Mouse (Mus musculus): ENCODE measurements around the gene Rapgef3. TPM values are rescaled to one million over a fixed set of nuclear protein-coding genes. Genes with fewer than 3 reads are reported as not detected.

Gene Rapgef3
- total and polyA plus RNA-seq, 3 experiments, result 2.5 to 3.4 (median 3.2) TPM

DNA sequence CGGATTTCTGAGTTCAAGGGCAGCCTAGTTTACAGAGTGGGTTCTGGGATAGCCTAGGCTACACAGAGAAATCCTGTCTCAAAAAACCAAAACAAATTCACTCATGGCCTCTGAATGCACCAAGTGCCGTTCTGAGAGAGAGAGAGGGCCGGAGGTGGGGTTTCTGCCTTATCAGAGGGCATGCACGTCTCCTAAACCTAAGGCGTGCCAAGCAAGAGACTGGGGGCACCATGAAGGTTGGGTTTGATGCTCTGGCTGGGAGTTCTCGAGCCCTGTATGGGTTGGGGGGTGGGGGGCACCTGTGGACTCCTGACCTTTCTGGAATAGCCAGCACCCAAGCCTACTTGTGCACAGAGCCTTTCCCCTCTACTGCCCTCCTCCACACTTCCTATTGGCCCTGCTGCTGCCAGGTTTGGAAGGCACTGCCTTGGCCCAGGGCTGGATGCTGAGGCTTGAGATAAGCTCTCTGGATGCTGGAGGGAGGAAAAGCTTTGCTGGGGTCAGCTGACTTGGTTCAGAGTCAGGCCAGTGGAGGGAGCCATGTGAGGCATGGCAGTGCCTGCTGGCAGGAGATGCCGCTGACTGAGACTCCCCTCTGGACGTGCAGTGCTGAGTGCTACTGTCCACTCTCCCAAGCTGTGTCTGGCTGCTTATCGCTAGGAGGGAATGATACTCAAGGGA lies 18.1 kb upstream of the Rapgef3 start:
- Histone ChIP-seq H3K9me3 (replicated peaks; ENCODE audit: low read length) (no peaks in the 10 kb centered on the region), H3K27me3 (replicated peaks) (no peaks in the 10 kb centered on the region), H3K79me2 (replicated peaks; ENCODE audit: control insufficient read depth, extremely low read depth, insufficient read depth, poor library complexity, severe bottlenecking) (peaks cover 9% of the 10 kb centered on the region), H3K27ac (ENCODE audit: insufficient read depth, low read depth) (peak overlapping the region; percentile 79), H3K36me3 (replicated peaks in 1 of 2; ENCODE audit: control insufficient read depth in 1 of 2, insufficient read depth in 1 of 2, low read length in 1 of 2) (peaks cover 11 to 36% of the 10 kb centered on the region in 2 experiments), H3K4me1 (ENCODE audit: control insufficient read depth in 1 of 2, insufficient read depth in 2 of 2) (peaks cover 24 to 77% of the 10 kb centered on the region in 2 experiments), H3K4me3 (replicated peaks in 1 of 3; ENCODE audit: low read depth in 2 of 3, low read length in 2 of 3, poor library complexity in 1 of 3) (peak overlapping the region in 1 of 3 experiments; percentile 23), H3K9ac (ENCODE audit: insufficient read depth, low read depth) (no peak overlapping the region; the same call in 1 of the 2 replicates), H3K4me2 (ENCODE audit: insufficient read depth, low read depth, poor library complexity, severe bottlenecking) (peak overlapping the region; percentile 72)
- TF ChIP-seq RCOR1 (conservative IDR thresholded peaks at IDR 0.05; ENCODE audit: low read depth, low read length) (no peak), GABPA (IDR thresholded peaks at IDR 0.05; ENCODE audit: insufficient replicate concordance, low read depth, low read length) (no peak), EP300 (IDR thresholded peaks at IDR 0.05; ENCODE audit: low read length) (no peak), CTCF (conservative IDR thresholded peaks at IDR 0.05 in 1 of 2, IDR thresholded peaks at IDR 0.05 in 1 of 2; ENCODE audit: low read depth in 2 of 2, low read length in 2 of 2) (peak in 1 of 2 experiments; percentile 36; a peak in 2 of 4 replicates), MYC (IDR thresholded peaks at IDR 0.05; ENCODE audit: low read depth, low read length) (no peak), MXI1 (IDR thresholded peaks at IDR 0.05; ENCODE audit: low read depth, low read length) (no peak)
- in situ Hi-C loops (cut with MboI; ENCODE audit: low pct_ligation_motif_present, low pct_unique_long_range_greater_than_20kb, low sequenced_read_pairs), result no loop called here
- no peak for DNase-seq (ENCODE audit: extremely low read depth)
- dilution Hi-C loops (cut with MboI; ENCODE audit: extremely low pct_ligation_motif_present, extremely low pct_unique_long_range_greater_than_20kb, low sequenced_read_pairs), result loop anchor here (25.0 kb wide), 1 partner anchor 176 kb away; the partner anchor contains the start of gene Tmem106c

DNA sequence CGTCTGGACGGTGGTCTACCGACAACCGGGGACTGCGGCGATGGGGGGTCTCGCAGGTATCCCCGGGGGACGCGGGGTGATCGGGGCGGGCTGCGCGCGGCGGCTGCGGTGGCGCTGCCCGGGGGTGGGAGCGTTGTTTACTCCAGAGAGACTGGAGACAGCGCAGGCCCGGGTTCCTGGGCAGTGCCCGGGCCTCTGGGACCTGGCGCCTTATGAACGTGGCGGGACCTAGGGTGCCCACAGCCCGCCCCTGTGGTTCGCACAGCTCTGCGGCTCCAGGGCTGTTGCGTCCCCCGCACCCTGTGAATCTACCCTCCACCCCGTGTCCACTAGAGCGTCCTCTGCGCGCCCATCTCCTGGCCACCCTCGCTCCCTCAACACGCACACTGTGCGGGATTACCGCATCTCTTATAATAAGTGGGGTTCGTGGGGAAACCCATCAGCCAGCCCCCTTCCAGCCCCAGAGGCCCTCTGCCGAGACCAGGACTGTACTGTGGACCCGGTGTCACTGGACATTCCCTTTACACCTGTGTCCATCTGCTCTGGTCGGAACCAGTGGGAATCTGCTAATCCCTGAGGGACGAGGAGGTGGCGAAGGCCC lies 16.9 kb upstream of the Rapgef3 start:
- Histone ChIP-seq H3K27me3 (replicated peaks) (no peaks in the 10 kb centered on the region), H3K4me3 (replicated peaks in 1 of 3; ENCODE audit: low read depth in 2 of 3, low read length in 2 of 3, poor library complexity in 1 of 3) (peak overlapping the region; percentile 76 to 90 (median 81)), H3K9me3 (replicated peaks; ENCODE audit: low read length) (no peaks in the 10 kb centered on the region), H3K9ac (ENCODE audit: insufficient read depth, low read depth) (peak overlapping the region; percentile 69), H3K4me1 (ENCODE audit: control insufficient read depth in 1 of 2, insufficient read depth in 2 of 2) (peaks cover 23 to 85% of the 10 kb centered on the region in 2 experiments), H3K36me3 (replicated peaks in 1 of 2; ENCODE audit: control insufficient read depth in 1 of 2, insufficient read depth in 1 of 2, low read length in 1 of 2) (peaks cover 2 to 24% of the 10 kb centered on the region in 2 experiments), H3K4me2 (ENCODE audit: insufficient read depth, low read depth, poor library complexity, severe bottlenecking) (peak overlapping the region; percentile 25; the same call in 1 of the 2 replicates), H3K27ac (ENCODE audit: insufficient read depth, low read depth) (peak overlapping the region; percentile 12; the same call in 1 of the 2 replicates), H3K79me2 (replicated peaks; ENCODE audit: control insufficient read depth, extremely low read depth, insufficient read depth, poor library complexity, severe bottlenecking) (peaks cover 9% of the 10 kb centered on the region)
- TF ChIP-seq GABPA (IDR thresholded peaks at IDR 0.05; ENCODE audit: insufficient replicate concordance, low read depth, low read length) (no peak), IRF4 (IDR thresholded peaks at IDR 0.05; ENCODE audit: low read depth, low read length) (no peak), ZNF384 (IDR thresholded peaks at IDR 0.05; ENCODE audit: low read depth, low read length) (no peak), HCFC1 (IDR thresholded peaks at IDR 0.05; ENCODE audit: low read depth, low read length) (no peak), USF2 (conservative IDR thresholded peaks at IDR 0.05; ENCODE audit: low read depth, low read length) (no peak), BHLHE40 (IDR thresholded peaks at IDR 0.05; ENCODE audit: low read depth, low read length) (no peak), MAZ (IDR thresholded peaks at IDR 0.05; ENCODE audit: low read depth, low read length) (no peak), TBP (conservative IDR thresholded peaks at IDR 0.05; ENCODE audit: low read depth, low read length) (no peak), USF1 (IDR thresholded peaks at IDR 0.05; ENCODE audit: low read depth, low read length) (no peak), PAX5 (IDR thresholded peaks at IDR 0.05; ENCODE audit: low read length) (no peak), MYC (IDR thresholded peaks at IDR 0.05; ENCODE audit: low read depth, low read length) (no peak), RCOR1 (conservative IDR thresholded peaks at IDR 0.05; ENCODE audit: low read depth, low read length) (no peak), SMC3 (IDR thresholded peaks at IDR 0.05; ENCODE audit: low read depth, low read length) (no peak), MAFK (IDR thresholded peaks at IDR 0.05; ENCODE audit: insufficient replicate concordance, low read length) (no peak), POLR2A (IDR thresholded peaks at IDR 0.05; ENCODE audit: low read depth, low read length) (no peak), NRF1 (IDR thresholded peaks at IDR 0.05; ENCODE audit: low read depth, low read length) (0 out of 2 replicates have a peak, but pooled peaks have one; percentile 4), ZC3H11A (IDR thresholded peaks at IDR 0.05; ENCODE audit: low read depth, low read length) (no peak), MAX (IDR thresholded peaks at IDR 0.05; ENCODE audit: low read length) (peak; percentile 36; the same call in 1 of the 2 replicates), JUN (IDR thresholded peaks at IDR 0.05; ENCODE audit: insufficient read depth, low read depth, low read length) (no peak), CHD2 (IDR thresholded peaks at IDR 0.05; ENCODE audit: low read length) (no peak), RAD21 (IDR thresholded peaks at IDR 0.05; ENCODE audit: low read depth, low read length) (no peak), MEF2A (IDR thresholded peaks at IDR 0.05; ENCODE audit: borderline replicate concordance, low read depth, low read length) (no peak), JUND (conservative IDR thresholded peaks at IDR 0.05; ENCODE audit: low read depth, low read length) (no peak), MXI1 (IDR thresholded peaks at IDR 0.05; ENCODE audit: low read depth, low read length) (peak; percentile 71), ZMIZ1 (IDR thresholded peaks at IDR 0.05; ENCODE audit: low read depth, low read length) (0 out of 2 replicates have a peak, but pooled peaks have one; percentile 72), E2F4 (IDR thresholded peaks at IDR 0.05; ENCODE audit: insufficient replicate concordance, low read depth, low read length) (no peak), SIN3A (IDR thresholded peaks at IDR 0.05; ENCODE audit: low read length) (peak; percentile 73; the same call in 1 of the 2 replicates)
- DNase-seq (ENCODE audit: extremely low read depth), result no peak
- in situ Hi-C loops (cut with MboI; ENCODE audit: low pct_ligation_motif_present, low pct_unique_long_range_greater_than_20kb, low sequenced_read_pairs) (no loop called here), dilution Hi-C loops (cut with MboI; ENCODE audit: extremely low pct_ligation_motif_present, extremely low pct_unique_long_range_greater_than_20kb, low sequenced_read_pairs) (loop anchor here (25.0 kb wide), 1 partner anchor 178 kb away; the partner anchor contains the start of gene Tmem106c)
